Mouse (Mus musculus): Measurements from ENCODE around the gene Slc22a14.

Slc22a14 gene

GRCm38 (mm10) chr9:119357331-119358057 is 7.9 kb downstream of the Slc22a14 start, which contains the start of gene Xylb:
Gene Xylb, plus strand, starts transcription at chr9:119357381.
- DNase-seq (ENCODE audit: low read depth, low spot score): peak; percentile 86

DNA sequence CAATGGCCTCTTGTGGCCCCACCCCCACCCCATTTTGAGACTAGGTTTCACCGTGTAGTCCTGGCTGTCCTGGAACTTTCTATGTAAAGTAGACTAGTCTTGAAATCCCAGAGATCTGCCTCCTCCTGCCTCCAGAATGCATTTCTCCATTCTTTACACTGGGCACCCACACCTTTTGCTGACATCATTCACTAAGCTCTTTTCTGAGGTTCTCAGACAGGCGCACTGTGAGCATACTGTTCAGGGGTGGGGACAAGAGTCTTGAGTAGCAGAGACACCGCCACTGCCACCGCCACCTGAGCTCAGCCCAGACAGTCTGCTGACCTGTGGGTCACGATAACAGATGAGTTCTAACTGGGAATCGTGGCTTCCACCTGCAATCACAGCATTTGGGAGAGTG is 9.4 kb downstream of the Slc22a14 start:
- no peak for DNase-seq (ENCODE audit: low read depth, low spot score)

DNA sequence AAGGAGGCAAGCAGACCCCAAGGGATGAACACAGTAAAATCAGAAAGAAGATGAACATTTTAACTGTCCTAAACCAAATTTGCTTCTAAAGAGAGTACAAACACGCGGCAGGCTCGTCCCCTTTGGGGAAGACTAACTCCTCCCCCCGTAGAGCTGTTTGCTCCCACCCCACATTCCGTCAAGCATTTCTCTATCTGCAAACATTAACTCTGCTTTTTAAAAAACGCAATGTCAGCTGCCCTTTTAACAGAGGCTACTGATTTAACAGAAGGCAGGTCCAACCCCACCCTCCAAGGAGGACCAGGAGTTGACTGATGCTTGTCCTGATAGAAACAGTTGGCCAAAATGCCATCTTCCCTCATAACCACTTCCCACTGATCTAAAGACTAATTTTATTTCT is 11.4 kb downstream of the Slc22a14 start:
- no peak for DNase-seq (ENCODE audit: low read depth, low spot score)

DNA sequence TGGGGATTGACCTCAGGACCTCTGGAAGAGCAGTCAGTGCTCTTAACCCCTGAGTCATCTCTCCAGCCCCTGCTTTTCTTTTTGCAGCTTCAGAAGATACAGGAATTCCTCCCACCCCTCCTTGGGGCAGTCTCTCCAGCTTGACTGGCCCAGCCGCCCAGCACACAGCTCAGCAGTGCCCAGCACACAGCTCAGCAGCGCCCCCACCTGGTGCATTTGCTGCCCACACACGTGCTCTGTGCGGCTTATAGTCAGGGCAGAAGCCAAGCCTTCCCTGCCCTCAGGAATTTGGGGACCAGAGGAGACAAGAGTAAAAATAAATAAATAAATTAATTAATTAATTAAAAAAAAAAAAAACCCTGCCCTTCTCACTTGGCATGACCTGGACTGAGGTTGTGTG is 13.3 kb downstream of the Slc22a14 start:
- peak; percentile 86 for DNase-seq (ENCODE audit: low read depth, low spot score)

DNA sequence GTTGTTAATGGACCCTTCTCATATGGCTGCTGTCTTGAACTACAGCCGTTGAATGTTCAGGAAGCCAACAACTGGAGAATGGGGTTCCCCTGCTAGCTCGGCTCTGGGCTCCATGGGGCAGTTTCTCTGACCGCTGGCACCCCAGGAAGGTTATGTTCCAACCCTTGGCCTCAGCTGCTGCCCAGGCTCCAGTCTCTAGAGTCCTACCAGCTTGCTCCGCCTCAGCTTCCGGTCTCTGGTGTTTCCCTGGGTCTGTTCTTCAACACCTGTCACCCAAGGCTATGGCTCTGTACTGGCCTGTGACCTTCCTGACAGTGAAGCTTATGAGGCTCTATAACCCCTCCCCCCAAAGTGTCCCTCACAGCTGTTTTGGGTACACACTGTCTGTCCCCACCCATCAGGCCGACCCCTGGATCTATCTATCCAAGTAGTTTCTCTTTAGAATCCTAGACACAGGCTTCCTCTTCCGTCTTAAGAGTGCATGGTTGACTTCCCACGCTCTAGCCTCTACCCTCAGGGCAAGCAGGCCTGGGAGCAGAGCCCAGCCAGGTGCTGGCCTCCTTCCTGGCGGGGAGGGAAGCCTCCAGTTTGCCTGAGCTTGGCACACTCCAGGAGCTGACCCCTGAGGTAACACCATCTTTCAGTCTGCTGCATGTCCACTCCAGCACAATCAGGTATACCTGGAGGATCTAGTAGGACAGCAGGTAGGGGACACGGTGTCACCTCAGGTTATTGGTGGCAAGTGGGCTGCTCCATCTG is 14.2 kb downstream of the Slc22a14 start:
- peak; percentile 39 for DNase-seq (ENCODE audit: low read depth, low spot score)

- DNase-seq (ENCODE audit: low read depth, low spot score): no peak
Measured at GRCm38 (mm10) chr9:119350531-119350930, 14.8 kb downstream of the Slc22a14 start.

GRCm38 (mm10) chr9:119346376-119346775 is 19.0 kb downstream of the Slc22a14 start:
- no peak for DNase-seq (ENCODE audit: low read depth, low spot score)

- no peak for DNase-seq (ENCODE audit: low read depth, low spot score)
Measured at GRCm38 (mm10) chr9:119342728-119343127, 22.6 kb downstream of the Slc22a14 start.

GRCm38 (mm10) chr9:119340909-119341816 is 24.2 kb downstream of the Slc22a14 start, which contains the start of gene Myd88:
Gene Myd88, minus strand, starts transcription at chr9:119341411.
- DNase-seq (ENCODE audit: low read depth, low spot score): peak; percentile 100

GRCm38 (mm10) chr9:119340212-119340580 is 25.2 kb downstream of the Slc22a14 start:
- no peak for DNase-seq (ENCODE audit: low read depth, low spot score)

DNA sequence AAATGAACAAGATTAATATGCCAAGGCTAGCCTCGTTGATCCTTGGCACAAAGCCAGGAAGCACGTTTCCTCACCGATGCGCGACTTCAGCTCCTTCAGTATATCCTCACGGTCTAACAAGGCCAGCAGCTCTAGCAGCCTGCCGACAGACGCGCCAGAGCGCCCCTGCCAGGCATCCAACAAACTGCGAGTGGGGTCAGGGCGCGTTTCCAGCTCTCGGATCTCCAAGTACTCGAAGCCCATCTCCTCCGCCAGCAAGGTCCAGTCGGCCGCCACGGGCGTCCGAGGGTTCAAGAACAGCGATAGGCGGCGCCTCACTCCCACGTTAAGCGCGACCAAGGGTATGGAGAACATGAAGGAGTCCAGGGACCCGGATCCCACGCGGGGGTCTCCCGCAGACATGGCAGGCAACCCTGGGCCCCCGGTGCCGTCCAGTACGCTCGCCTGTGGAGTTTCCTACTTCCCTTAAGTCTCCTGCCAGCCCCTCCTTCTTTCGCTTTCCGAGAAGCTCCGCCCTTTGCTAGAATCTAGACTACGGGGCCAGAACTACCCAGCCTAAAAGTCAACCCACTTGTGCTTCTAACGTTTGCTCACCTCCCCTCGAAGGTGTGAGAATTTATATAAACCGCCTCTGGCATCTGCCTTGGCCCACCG is 25.7 kb downstream of the Slc22a14 start, which contains the start of gene Acaa1a:
Gene Acaa1a, plus strand, starts transcription at position 119 of the 654 bp plus-strand sequence.
- DNase-seq (ENCODE audit: low read depth, low spot score): peak; percentile 87

DNA sequence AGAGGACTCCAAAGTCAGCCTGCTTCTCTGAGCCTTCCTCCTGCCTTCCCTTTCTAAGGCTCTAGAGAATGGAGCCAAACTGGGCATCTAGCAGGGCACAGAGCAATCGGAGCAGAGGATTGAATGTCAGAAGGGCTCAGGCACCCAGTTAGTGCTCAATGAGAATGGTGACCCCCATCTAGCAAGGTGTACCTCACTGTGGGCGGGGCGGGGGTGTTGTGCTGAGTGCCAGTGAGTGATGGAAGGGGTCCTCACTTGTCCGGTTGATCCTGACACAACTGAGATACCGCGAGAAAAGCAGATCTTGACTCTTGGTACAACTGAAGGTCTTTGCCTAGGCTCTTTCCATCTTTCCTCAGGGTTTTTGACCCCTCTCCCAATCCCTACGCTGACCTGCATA is 26.2 kb downstream of the Slc22a14 start:
- DNase-seq (ENCODE audit: low read depth, low spot score): no peak

GRCm38 (mm10) chr9:119338350-119338749 is 27.0 kb downstream of the Slc22a14 start:
- no peak for DNase-seq (ENCODE audit: low read depth, low spot score)

DNA sequence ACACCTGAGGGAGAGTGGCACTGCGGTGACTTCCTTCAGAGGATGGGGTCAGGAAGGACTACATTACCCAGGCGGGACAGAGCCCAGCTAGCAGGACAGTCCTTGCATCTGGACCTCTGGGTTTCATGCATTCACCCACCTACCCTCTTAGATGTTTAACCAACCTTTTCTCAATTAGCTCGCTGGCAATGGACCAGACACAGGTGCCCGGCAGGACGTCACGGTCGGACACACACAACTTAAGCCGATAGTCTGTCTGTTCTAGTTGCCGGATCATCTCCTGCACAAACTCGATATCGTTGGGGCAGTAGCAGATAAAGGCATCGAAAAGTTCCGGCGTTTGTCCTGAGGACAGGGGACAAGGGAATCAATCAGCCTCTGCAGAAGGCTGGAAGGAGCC is 27.5 kb downstream of the Slc22a14 start:
- no peak for DNase-seq (ENCODE audit: low read depth, low spot score)

DNA sequence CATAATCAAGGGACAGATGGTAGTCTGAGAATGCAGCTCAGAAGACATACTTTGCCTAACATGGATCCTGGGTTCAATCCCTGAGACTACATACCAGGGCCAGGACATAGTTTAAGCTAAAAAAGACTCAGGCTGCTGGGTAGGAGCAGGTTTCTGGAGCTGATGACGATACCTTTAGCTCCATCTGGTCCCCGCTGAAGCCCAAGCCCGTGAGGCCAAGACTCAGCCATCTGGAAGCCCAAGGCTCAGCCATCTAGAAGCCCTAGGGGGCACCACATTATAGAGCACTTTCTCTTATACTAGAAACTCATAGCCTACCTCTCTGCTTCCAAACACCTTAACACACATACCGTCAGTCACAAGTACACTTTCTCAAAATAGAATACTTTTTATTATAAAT is 29.8 kb downstream of the Slc22a14 start:
- DNase-seq (ENCODE audit: low read depth, low spot score): no peak

DNA sequence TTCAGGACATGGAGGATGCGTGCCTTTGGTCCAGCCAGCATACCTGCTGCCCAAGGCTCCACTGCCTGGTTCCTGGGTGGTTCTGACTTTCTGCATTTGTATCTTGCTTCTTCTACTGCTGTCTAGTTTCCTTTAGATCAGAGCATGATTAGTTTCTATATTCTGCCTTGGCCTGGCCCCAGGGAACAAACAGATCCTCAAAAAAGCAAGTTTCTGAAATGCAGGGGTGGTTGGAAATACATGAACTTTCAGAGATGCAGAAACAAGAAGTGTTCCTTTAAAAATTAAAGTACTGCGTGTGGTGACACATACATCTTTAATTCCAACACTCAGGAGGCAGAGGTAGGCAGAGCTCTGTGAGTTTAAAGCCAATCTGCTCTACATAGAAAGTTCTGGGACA is 30.5 kb downstream of the Slc22a14 start:
- no peak for DNase-seq (ENCODE audit: low read depth, low spot score)

GRCm38 (mm10) chr9:119334324-119334723 is 31.0 kb downstream of the Slc22a14 start:
- no peak for DNase-seq (ENCODE audit: low read depth, low spot score)

DNA sequence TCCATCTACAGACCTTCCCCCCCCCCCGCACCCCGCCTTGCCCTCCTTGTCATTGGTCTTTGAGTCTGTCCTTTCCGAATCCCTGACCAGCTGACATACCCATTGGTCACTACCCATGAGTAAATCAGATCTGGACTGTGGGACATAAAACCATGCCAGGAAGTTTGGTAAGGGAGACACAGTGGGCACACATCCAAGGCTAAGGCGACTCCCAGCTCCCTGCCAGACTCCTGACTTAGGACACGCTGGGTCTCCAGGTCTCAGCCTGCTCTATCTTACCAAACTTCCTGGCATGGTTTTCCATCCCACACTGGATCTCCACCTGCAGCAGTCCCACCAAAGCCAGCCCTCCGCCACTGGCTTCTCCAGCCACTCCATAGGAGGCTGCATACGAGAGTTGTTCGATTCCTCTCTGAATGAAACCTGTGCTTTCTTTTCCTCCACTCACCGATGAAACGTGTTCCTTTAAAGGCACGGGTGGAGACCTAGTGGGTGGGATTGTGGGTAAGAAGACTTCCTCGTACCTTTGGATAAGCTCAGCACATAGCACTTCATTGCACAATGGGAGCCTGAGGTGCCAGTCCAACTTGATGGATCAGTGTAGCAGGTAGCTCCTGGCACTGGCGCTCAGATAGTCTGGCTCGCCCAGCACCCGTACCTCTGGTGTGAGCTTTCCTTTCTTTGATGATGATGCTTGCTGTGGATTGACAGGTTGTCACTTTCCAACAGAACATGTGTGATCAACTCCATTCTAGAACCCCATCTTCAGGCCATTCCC is 35.0 kb downstream of the Slc22a14 start:
- DNase-seq (ENCODE audit: low read depth, low spot score): no peak

- DNase-seq (ENCODE audit: low read depth, low spot score): no peak
Measured at GRCm38 (mm10) chr9:119328488-119328887, 36.9 kb downstream of the Slc22a14 start.

GRCm38 (mm10) chr9:119324130-119324529 is 41.2 kb downstream of the Slc22a14 start:
- no peak for DNase-seq (ENCODE audit: low read depth, low spot score)

GRCm38 (mm10) chr9:119323260-119323645 is 42.1 kb downstream of the Slc22a14 start:
- no peak for DNase-seq (ENCODE audit: low read depth, low spot score)
